Mouse (Mus musculus) limb, embryonic 11.5 days (tissue): ENCODE measurements around the gene Atg13. TPM values are rescaled to one million over a fixed set of nuclear protein-coding genes. Genes with fewer than 3 reads are reported as not detected.

Experiments used
- ATAC-seq: fragments of 200-750 bp; cut with Nextera tagmentation; 2 replicates; pipeline ENCODE4 v1.8.0; 2017; ENCODE audit warnings: low read depth; ENCODE audit not compliant: insufficient number of reproducible peaks, low FRiP score, low TSS enrichment
- DNase-seq: peaks from one replicate; pipeline ENCODE4 v3.0.0-alpha.2; 2015; ENCODE audit warnings: low spot score
- H3K27ac ChIP-seq: fragments of 300-500 bp; sonication (generic); replicated peaks from 2 replicates; pipeline ENCODE4 v1.5.1; 2014; ENCODE audit warnings: low read depth, mild to moderate bottlenecking, low read length
- H3K27me3 ChIP-seq: fragments of 300-500 bp; sonication (generic); 2 replicates; pipeline ENCODE4 v1.6.1; 2014; ENCODE audit warnings: mild to moderate bottlenecking, low read length, mixed read lengths; ENCODE audit not compliant: control insufficient read depth, insufficient read depth
- H3K36me3 ChIP-seq: fragments of 300-500 bp; sonication (generic); 2 replicates; pipeline ENCODE4 v1.6.1; 2014; ENCODE audit warnings: mild to moderate bottlenecking, low read length, moderate library complexity, mixed read lengths; ENCODE audit not compliant: control insufficient read depth, insufficient read depth
- H3K4me1 ChIP-seq: fragments of 300-500 bp; sonication (generic); 2 replicates; pipeline ENCODE4 v1.6.1; 2014; ENCODE audit warnings: low read length, mixed read lengths; ENCODE audit not compliant: control insufficient read depth, insufficient read depth
- H3K4me2 ChIP-seq: fragments of 300-500 bp; sonication (generic); 2 replicates; pipeline ENCODE4 v1.6.1; 2014; ENCODE audit warnings: low read depth, mild to moderate bottlenecking, moderate library complexity; ENCODE audit not compliant: severe bottlenecking
- H3K4me3 ChIP-seq: fragments of 300-500 bp; sonication (generic); 2 replicates; pipeline ENCODE4 v1.5.1; 2014; ENCODE audit warnings: low read depth, low read length
- H3K9ac ChIP-seq: fragments of 300-500 bp; sonication (generic); 2 replicates; pipeline ENCODE4 v1.6.1; 2014; ENCODE audit warnings: mild to moderate bottlenecking, low read length
- H3K9me3 ChIP-seq: fragments of 300-500 bp; sonication (generic); 2 replicates; pipeline ENCODE4 v1.6.1; 2016; ENCODE audit warnings: low read length; ENCODE audit not compliant: control insufficient read depth
- WGBS: fragments of 180-500 bp; shearing (Covaris S2); extraction: QIAGEN DNeasy Blood & Tissue Kit; methylation state at CpG from one replicate; pipeline ENCODE4 v1.1.7; 2014; 5-methylcytosine and 5-hydroxymethylcytosine counted together
- polyA plus RNA-seq: library from polyadenylated mRNA; unstranded; fragments of >200 nt; fragmentation: Nextera tagmentation; extraction: Ambion mirVana; gene quantifications from 2 replicates; pipeline ENCODE4 v1.2.1, GENCODE M21; 2014

The Atg13 gene
- polyA plus RNA-seq, 1 experiment from 2014 or later: 31.1 TPM

- ATAC-seq (peak; percentile 22; the same call in 1 of the 2 replicates), DNase-seq (no peak)
- WGBS: 3% methylated on average over 15 of the region's 15 CpGs
- H3K9ac ChIP-seq: peak overlapping the region; percentile 84
- H3K36me3 ChIP-seq: peaks cover 33% of the 10 kb centered on the region
- H3K4me1 ChIP-seq: peaks cover 10% of the 10 kb centered on the region
- H3K27ac ChIP-seq: peak overlapping the region; percentile 77; the same call in 1 of the 2 replicates
- no peaks in the 10 kb centered on the region for H3K27me3 ChIP-seq
- no peaks in the 10 kb centered on the region for H3K9me3 ChIP-seq
- H3K4me3 ChIP-seq: peak overlapping the region; percentile 90
- H3K4me2 ChIP-seq: peak overlapping the region; percentile 91
These were observed 61.2 kb downstream of the Atg13 start for GRCm38 (mm10) chr2:91649152-91649551.

GRCm38 (mm10) chr2:91646733-91647132 lies 63.6 kb downstream of the Atg13 start:
- Histone ChIP-seq H3K4me3 (no peak overlapping the region), H3K36me3 (peaks cover 31% of the 10 kb centered on the region), H3K4me2 (no peak overlapping the region), H3K27me3 (no peaks in the 10 kb centered on the region), H3K9ac (no peak overlapping the region), H3K4me1 (peaks cover 10% of the 10 kb centered on the region), H3K9me3 (no peaks in the 10 kb centered on the region), H3K27ac (no peak overlapping the region)
- DNase-seq (peak; percentile 76), ATAC-seq (no peak)
- 19% methylated on average over 1 of the region's 1 CpGs for WGBS

- ATAC-seq: no peak
- no peaks in the 10 kb centered on the region for H3K9me3 ChIP-seq
- peaks cover 31% of the 10 kb centered on the region for H3K36me3 ChIP-seq
- no peak overlapping the region for H3K27ac ChIP-seq
- WGBS: 96% methylated on average over 11 of the region's 11 CpGs
- DNase-seq: no peak
- no peak overlapping the region for H3K9ac ChIP-seq
- peaks cover 7% of the 10 kb centered on the region for H3K4me1 ChIP-seq
- no peaks in the 10 kb centered on the region for H3K27me3 ChIP-seq
- H3K4me3 ChIP-seq: no peak overlapping the region
- no peak overlapping the region for H3K4me2 ChIP-seq
These were observed 64.6 kb downstream of the Atg13 start for GRCm38 (mm10) chr2:91645811-91646210.

- 97% methylated on average over 15 of the region's 15 CpGs for WGBS
These were observed 65.0 kb downstream of the Atg13 start for GRCm38 (mm10) chr2:91645354-91645753.

GRCm38 (mm10) chr2:91644021-91644420 lies 66.4 kb downstream of the Atg13 start:
- Histone ChIP-seq H3K4me1 (peaks cover 4% of the 10 kb centered on the region; the same call in 1 of the 2 replicates), H3K36me3 (peaks cover 31% of the 10 kb centered on the region), H3K9ac (no peak overlapping the region), H3K4me2 (no peak overlapping the region), H3K27ac (no peak overlapping the region), H3K9me3 (no peaks in the 10 kb centered on the region), H3K4me3 (no peak overlapping the region), H3K27me3 (no peaks in the 10 kb centered on the region)
- 89% methylated on average over 11 of the region's 11 CpGs for WGBS
- ATAC-seq (no peak), DNase-seq (no peak)

More at GRCm38 (mm10) chr2:91645354-91645753, 65.0 kb downstream of the Atg13 start:
- Histone ChIP-seq H3K4me2 (no peak overlapping the region), H3K27me3 (no peaks in the 10 kb centered on the region), H3K36me3 (peaks cover 31% of the 10 kb centered on the region), H3K9me3 (no peaks in the 10 kb centered on the region), H3K4me3 (no peak overlapping the region), H3K4me1 (peaks cover 4% of the 10 kb centered on the region; the same call in 1 of the 2 replicates), H3K9ac (no peak overlapping the region), H3K27ac (no peak overlapping the region)
- DNase-seq (no peak), ATAC-seq (no peak)

GRCm38 (mm10) chr2:91642825-91643415 lies 67.5 kb downstream of the Atg13 start:
- Histone ChIP-seq H3K4me2 (no peak overlapping the region), H3K27ac (no peak overlapping the region), H3K9me3 (no peaks in the 10 kb centered on the region), H3K27me3 (no peaks in the 10 kb centered on the region), H3K36me3 (peaks cover 31% of the 10 kb centered on the region), H3K4me3 (no peak overlapping the region), H3K4me1 (no peaks in the 10 kb centered on the region), H3K9ac (no peak overlapping the region)
- WGBS: 84% methylated on average over 2 of the region's 2 CpGs
- no peak for ATAC-seq
- DNase-seq: no peak

GRCm38 (mm10) chr2:91638931-91639330 lies 71.4 kb downstream of the Atg13 start:
- Histone ChIP-seq H3K4me3 (no peak overlapping the region), H3K27ac (no peak overlapping the region), H3K36me3 (no peaks in the 10 kb centered on the region), H3K9me3 (no peaks in the 10 kb centered on the region), H3K27me3 (no peaks in the 10 kb centered on the region), H3K4me2 (no peak overlapping the region), H3K4me1 (no peaks in the 10 kb centered on the region), H3K9ac (no peak overlapping the region)
- DNase-seq (no peak), ATAC-seq (no peak)
- WGBS: 80% methylated on average over 6 of the region's 6 CpGs

GRCm38 (mm10) chr2:91636727-91637338 lies 73.5 kb downstream of the Atg13 start:
- DNase-seq: no peak
- no peaks in the 10 kb centered on the region for H3K9me3 ChIP-seq

More at GRCm38 (mm10) chr2:91636727-91637338, 73.5 kb downstream of the Atg13 start:
- no peak overlapping the region for H3K4me3 ChIP-seq
- H3K27ac ChIP-seq: no peak overlapping the region
- no peak overlapping the region for H3K9ac ChIP-seq
- 81% methylated on average over 5 of the region's 5 CpGs for WGBS
- no peaks in the 10 kb centered on the region for H3K27me3 ChIP-seq
- H3K4me2 ChIP-seq: no peak overlapping the region
- no peak for ATAC-seq
- H3K36me3 ChIP-seq: no peaks in the 10 kb centered on the region
- H3K4me1 ChIP-seq: no peaks in the 10 kb centered on the region
